Mouse (Mus musculus): ENCODE data around the gene Mphosph9.

- TF ChIP-seq POLR2A (IDR thresholded peaks at IDR 0.05; ENCODE audit: insufficient read depth, low read length) (no peak), CTCF (IDR thresholded peaks at IDR 0.05; ENCODE audit: low read depth, low read length) (no peak)
These were observed 15.1 kb upstream of the Mphosph9 start for GRCm38 (mm10) chr5:124342897-124343296.

Data from ES-Bruce4 (cell line).